Mouse (Mus musculus): ENCODE measurements at regions not wholly inside any gene's neighbourhood (a gene's known extent, or its start where the extent isn't known, plus 50 kb on each side); places are given as distances from the start of the nearest gene placed in this dataset.

DNA sequence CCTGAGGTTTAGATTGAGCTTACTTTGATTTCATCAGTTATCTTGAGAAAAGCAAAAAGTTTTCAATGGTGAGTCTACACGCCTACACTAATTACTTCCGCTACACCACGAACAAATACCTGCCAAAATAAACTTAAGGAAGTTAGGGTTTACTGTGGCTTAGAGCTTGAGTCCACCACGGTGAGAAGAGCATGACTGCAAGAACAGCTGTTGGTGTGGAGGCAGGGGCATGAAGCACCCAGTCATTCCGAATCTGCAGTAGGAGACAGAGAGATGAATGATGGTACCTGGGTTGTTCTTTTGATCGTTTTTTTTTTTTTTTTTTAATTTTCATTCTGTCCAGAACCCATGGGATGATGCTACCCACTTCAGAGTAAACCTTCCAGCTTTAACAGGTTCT, 114.1 kb upstream of the Map3k7 start:
- 86% methylated on average over 6 of the region's 6 CpGs for whole genome bisulfite sequencing
- no peak for ATAC-seq
- no peaks in the 10 kb centered on the region for H3K9me3 ChIP-seq (ENCODE audit: control insufficient read depth, low read length)
- no peaks in the 10 kb centered on the region for H3K36me3 ChIP-seq (ENCODE audit: control insufficient read depth, insufficient read depth, low read length)
- H3K27ac ChIP-seq (ENCODE audit: low read depth, low read length), result no peak overlapping the region
- H3K4me1 ChIP-seq (ENCODE audit: control insufficient read depth, insufficient read depth, low read depth, low read length), result no peaks in the 10 kb centered on the region
- no peak overlapping the region for H3K4me2 ChIP-seq (ENCODE audit: low read length)
- H3K27me3 ChIP-seq (replicated peaks; ENCODE audit: control insufficient read depth, insufficient read depth, low read length), result no peaks in the 10 kb centered on the region
- no peak overlapping the region for H3K9ac ChIP-seq (ENCODE audit: low read depth, low read length)
- no peak overlapping the region for H3K4me3 ChIP-seq (ENCODE audit: low read length)

DNA sequence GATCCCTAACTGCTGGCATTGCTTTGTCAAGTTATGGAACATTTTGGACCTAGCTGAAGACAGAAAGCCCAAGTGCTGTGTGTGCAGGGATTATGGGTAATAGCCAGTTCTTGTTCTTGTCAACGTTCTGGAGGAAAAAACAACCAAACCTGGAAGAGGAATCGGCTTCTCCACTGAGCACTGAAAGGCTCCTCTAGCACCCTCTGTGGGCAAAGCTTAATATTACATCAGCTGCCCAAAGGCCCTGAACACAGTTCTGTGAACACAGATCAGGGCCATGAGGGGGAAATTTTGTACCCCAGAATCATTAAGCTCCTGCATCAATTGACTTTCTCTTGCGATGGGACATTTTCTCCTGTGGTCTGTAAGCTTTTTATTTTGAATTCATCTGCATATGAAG, 112.9 kb upstream of the Map3k7 start:
- WGBS, result 56% methylated on average over 3 of the region's 3 CpGs
- no peak overlapping the region for H3K27ac ChIP-seq (ENCODE audit: low read depth, low read length)
- H3K4me1 ChIP-seq (ENCODE audit: control insufficient read depth, insufficient read depth, low read depth, low read length), result no peaks in the 10 kb centered on the region
- no peaks in the 10 kb centered on the region for H3K9me3 ChIP-seq (ENCODE audit: control insufficient read depth, low read length)
- H3K4me2 ChIP-seq (ENCODE audit: low read length), result no peak overlapping the region
- no peak for ATAC-seq
- H3K4me3 ChIP-seq (ENCODE audit: low read length), result no peak overlapping the region
- no peak overlapping the region for H3K9ac ChIP-seq (ENCODE audit: low read depth, low read length)
- H3K36me3 ChIP-seq (ENCODE audit: control insufficient read depth, insufficient read depth, low read length), result no peaks in the 10 kb centered on the region
- no peaks in the 10 kb centered on the region for H3K27me3 ChIP-seq (replicated peaks; ENCODE audit: control insufficient read depth, insufficient read depth, low read length)

DNA sequence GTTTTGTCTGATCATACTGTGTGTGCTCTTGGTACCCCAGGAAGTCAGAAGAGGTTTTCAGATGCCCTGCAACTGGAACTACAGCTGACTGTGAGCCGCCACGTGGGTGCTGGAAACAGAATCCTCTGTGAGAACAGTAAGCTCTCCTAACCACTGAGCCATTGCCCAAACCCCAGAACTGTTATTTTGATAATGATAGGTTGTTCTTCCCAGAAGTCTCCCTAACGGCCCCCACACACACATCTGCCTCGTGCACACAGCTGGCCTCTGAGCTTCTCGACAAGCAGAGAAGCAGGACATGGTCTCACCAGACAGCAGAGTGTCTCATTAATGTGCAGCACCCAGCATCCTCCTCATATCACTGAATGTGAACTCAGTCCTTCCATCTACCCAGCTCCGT, 110.0 kb upstream of the Map3k7 start:
- 84% methylated on average over 6 of the region's 6 CpGs for WGBS
- H3K27me3 ChIP-seq (replicated peaks; ENCODE audit: control insufficient read depth, insufficient read depth, low read length), result no peaks in the 10 kb centered on the region
- H3K4me2 ChIP-seq (ENCODE audit: low read length), result no peak overlapping the region

DNA sequence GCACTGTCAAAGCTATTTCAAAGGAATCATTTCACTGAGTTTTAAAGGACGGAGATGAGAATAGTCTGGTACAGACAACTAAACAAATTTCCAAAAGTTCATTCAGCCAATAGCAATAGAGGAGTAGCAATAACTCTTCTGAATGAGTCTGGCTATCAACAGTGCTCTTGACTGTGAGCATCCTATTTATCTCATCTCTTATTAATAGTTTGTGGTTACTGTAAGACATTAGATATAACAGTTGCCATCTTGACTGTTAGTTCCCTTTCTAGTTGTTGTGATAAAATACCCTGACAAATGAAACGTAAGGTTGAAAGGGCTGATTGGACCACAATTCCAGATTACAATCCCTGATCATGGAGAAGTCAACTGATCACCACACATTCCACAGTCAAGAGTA, 103.5 kb upstream of the Map3k7 start:
- H3K9ac ChIP-seq (ENCODE audit: low read depth, low read length), result no peak overlapping the region
- no peak overlapping the region for H3K27ac ChIP-seq (ENCODE audit: low read depth, low read length)
- 88% methylated on average over 2 of the region's 2 CpGs for WGBS

More for the DNA sequence above, 110.0 kb upstream of the Map3k7 start:
- H3K4me1 ChIP-seq (ENCODE audit: control insufficient read depth, insufficient read depth, low read depth, low read length), result no peaks in the 10 kb centered on the region
- H3K4me3 ChIP-seq (ENCODE audit: low read length), result no peak overlapping the region
- H3K9me3 ChIP-seq (ENCODE audit: control insufficient read depth, low read length), result no peaks in the 10 kb centered on the region
- no peaks in the 10 kb centered on the region for H3K36me3 ChIP-seq (ENCODE audit: control insufficient read depth, insufficient read depth, low read length)
- no peak overlapping the region for H3K9ac ChIP-seq (ENCODE audit: low read depth, low read length)
- no peak for ATAC-seq
- no peak overlapping the region for H3K27ac ChIP-seq (ENCODE audit: low read depth, low read length)

DNA sequence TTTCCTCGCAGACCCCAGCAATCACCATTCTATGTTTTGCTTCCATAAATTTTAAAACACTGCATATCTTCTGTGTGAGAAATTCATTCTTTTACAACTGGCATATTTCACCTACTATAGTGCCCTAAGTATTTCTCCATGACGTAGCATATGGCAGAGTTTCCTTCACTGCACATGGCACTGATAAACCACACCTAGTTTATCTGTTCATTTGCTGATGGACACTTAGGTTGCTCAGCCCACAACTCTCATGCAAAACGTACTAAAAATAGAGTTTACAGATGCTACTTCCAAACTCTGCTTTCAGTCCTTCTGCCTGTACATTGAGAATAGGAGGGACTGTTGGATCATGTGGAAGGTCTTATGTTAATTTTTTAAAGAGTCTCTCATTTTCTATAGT, 102.7 kb upstream of the Map3k7 start:
- no peaks in the 10 kb centered on the region for H3K4me1 ChIP-seq (ENCODE audit: control insufficient read depth, insufficient read depth, low read depth, low read length)
- H3K4me2 ChIP-seq (ENCODE audit: low read length), result no peak overlapping the region
- no peak overlapping the region for H3K9ac ChIP-seq (ENCODE audit: low read depth, low read length)
- WGBS, result 81% methylated on average over 3 of the region's 3 CpGs
- ATAC-seq, result no peak
- no peaks in the 10 kb centered on the region for H3K27me3 ChIP-seq (replicated peaks; ENCODE audit: control insufficient read depth, insufficient read depth, low read length)
- H3K9me3 ChIP-seq (ENCODE audit: control insufficient read depth, low read length), result no peaks in the 10 kb centered on the region
- no peaks in the 10 kb centered on the region for H3K36me3 ChIP-seq (ENCODE audit: control insufficient read depth, insufficient read depth, low read length)
- no peak overlapping the region for H3K4me3 ChIP-seq (ENCODE audit: low read length)
- no peak overlapping the region for H3K27ac ChIP-seq (ENCODE audit: low read depth, low read length)

More for the DNA sequence above, 103.5 kb upstream of the Map3k7 start:
- no peaks in the 10 kb centered on the region for H3K4me1 ChIP-seq (ENCODE audit: control insufficient read depth, insufficient read depth, low read depth, low read length)
- no peaks in the 10 kb centered on the region for H3K9me3 ChIP-seq (ENCODE audit: control insufficient read depth, low read length)
- H3K27me3 ChIP-seq (replicated peaks; ENCODE audit: control insufficient read depth, insufficient read depth, low read length), result no peaks in the 10 kb centered on the region
- ATAC-seq, result no peak
- H3K4me2 ChIP-seq (ENCODE audit: low read length), result no peak overlapping the region
- H3K36me3 ChIP-seq (ENCODE audit: control insufficient read depth, insufficient read depth, low read length), result no peaks in the 10 kb centered on the region
- no peak overlapping the region for H3K4me3 ChIP-seq (ENCODE audit: low read length)

DNA sequence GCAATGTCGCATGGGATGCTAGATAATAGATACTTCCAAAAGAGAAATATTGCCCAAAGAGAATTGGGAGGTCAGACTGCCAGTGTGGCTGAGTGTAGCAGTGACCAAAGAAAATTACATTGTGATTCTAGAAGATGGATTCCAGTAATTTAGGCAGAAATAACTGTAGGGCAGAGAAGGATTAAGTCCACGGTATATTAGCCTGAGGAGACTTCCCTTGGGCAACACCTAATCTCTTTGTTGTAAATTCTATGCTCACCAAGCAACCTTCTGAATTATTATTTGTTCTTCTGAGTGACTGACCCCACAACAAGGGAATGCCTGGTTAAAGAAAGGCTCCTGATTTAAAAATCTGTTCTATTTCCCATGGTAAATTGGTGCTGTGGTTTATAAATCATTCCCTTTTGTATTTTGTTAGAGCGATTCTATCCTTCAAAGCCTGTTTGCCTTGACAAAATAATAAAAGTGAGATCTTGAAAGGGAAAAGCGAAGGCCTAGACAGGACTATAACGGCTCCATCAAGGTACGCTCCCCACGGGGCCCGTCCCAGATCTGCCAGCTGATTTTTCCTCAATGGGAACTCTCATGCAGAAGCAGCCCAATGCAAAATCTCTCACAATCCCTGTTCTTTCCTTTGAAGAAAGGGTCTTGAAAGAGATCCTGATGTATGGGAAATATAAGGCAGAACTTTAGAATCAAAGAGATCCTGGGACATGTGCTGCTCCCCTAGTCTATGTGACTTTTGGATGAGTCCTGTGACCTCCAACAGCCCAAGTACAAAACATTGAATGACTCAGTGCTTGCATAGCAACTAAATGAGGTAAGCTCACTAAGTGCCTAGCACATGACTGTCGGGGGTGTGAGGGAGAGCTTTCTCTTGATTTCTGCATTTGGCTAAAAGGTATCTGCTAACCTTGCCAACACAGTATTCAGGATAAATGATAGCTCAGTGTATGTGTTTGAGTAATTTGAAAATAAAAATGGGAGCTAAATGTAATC, 90.6 kb upstream of the Map3k7 start:
- no peak overlapping the region for H3K27ac ChIP-seq (ENCODE audit: low read depth, low read length)

DNA sequence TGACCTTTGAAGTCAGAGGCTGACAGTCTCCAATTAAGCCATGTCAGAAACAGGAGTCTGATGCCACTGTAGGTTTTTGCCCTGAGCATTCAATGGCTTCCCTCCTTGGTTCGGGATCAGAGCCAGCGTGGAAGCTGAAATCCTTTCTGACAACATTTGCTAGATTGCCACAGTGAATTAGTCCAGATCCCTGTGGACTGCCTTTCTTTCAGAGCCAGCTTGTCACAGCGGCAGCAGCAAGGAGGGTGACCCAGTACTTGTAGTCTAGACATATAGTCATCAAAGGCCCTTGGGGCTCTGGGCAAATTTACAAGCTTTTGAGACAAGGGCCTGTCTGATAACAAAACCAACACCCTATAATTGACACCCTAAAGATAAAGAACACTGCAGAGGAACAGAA, 86.5 kb upstream of the Map3k7 start:
- Histone ChIP-seq H3K9ac (ENCODE audit: low read depth, low read length) (no peak overlapping the region), H3K4me3 (ENCODE audit: low read length) (no peak overlapping the region), H3K27ac (ENCODE audit: low read depth, low read length) (no peak overlapping the region), H3K4me2 (ENCODE audit: low read length) (no peak overlapping the region), H3K9me3 (ENCODE audit: control insufficient read depth, low read length) (no peaks in the 10 kb centered on the region), H3K36me3 (ENCODE audit: control insufficient read depth, insufficient read depth, low read length) (no peaks in the 10 kb centered on the region), H3K27me3 (replicated peaks; ENCODE audit: control insufficient read depth, insufficient read depth, low read length) (no peaks in the 10 kb centered on the region), H3K4me1 (ENCODE audit: control insufficient read depth, insufficient read depth, low read depth, low read length) (peaks cover 4% of the 10 kb centered on the region)
- peak; percentile 64 for ATAC-seq
- 15% methylated on average over 3 of the region's 3 CpGs for WGBS

More for the DNA sequence above, 90.6 kb upstream of the Map3k7 start:
- Histone ChIP-seq H3K36me3 (ENCODE audit: control insufficient read depth, insufficient read depth, low read length) (no peaks in the 10 kb centered on the region), H3K4me2 (ENCODE audit: low read length) (no peak overlapping the region), H3K27me3 (replicated peaks; ENCODE audit: control insufficient read depth, insufficient read depth, low read length) (no peaks in the 10 kb centered on the region), H3K4me3 (ENCODE audit: low read length) (no peak overlapping the region), H3K9ac (ENCODE audit: low read depth, low read length) (no peak overlapping the region), H3K9me3 (ENCODE audit: control insufficient read depth, low read length) (no peaks in the 10 kb centered on the region), H3K4me1 (ENCODE audit: control insufficient read depth, insufficient read depth, low read depth, low read length) (peaks cover 4% of the 10 kb centered on the region; the same call in 1 of the 2 replicates)
- ATAC-seq, result no peak
- 43% methylated on average over 9 of the region's 9 CpGs for WGBS

DNA sequence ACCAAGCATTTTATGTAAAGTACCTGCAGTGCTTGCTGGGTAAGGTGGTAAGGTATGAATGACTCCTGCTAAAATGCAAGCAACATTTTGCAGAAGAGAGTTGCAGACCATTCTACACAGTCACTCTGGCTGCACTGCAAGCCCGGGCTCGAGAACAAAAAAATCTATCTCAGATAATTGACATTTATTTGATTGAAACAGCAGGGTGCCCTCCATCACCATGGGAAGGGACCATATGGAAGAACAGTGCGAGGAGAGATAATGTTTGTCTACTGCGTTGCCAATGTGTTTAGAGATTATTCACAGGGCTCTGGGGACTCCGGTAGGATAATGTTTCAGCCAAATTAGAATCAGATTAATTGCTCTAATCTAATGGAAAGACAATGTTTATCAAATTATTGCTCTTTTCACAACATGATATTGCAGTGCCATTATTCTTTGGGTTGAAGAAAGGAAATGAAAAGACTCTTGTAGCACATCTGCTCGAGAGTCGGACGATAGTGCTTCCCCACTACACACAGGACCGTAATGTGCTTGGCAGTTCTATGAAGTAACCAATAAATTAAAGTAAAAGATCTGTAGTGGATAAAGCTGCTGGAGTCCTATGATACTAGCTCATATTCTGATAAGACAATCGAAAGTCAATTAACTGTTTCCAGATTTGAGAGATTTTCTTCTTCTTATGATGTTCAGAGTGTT, 85.3 kb upstream of the Map3k7 start:
- Histone ChIP-seq H3K27ac (ENCODE audit: low read depth, low read length) (no peak overlapping the region), H3K4me2 (ENCODE audit: low read length) (peak overlapping the region; percentile 26), H3K36me3 (ENCODE audit: control insufficient read depth, insufficient read depth, low read length) (no peaks in the 10 kb centered on the region), H3K4me1 (ENCODE audit: control insufficient read depth, insufficient read depth, low read depth, low read length) (peaks cover 2% of the 10 kb centered on the region), H3K9ac (ENCODE audit: low read depth, low read length) (no peak overlapping the region), H3K4me3 (ENCODE audit: low read length) (no peak overlapping the region), H3K9me3 (ENCODE audit: control insufficient read depth, low read length) (no peaks in the 10 kb centered on the region), H3K27me3 (replicated peaks; ENCODE audit: control insufficient read depth, insufficient read depth, low read length) (no peaks in the 10 kb centered on the region)
- 23% methylated on average over 10 of the region's 10 CpGs for WGBS
- peak; percentile 89 for ATAC-seq

DNA sequence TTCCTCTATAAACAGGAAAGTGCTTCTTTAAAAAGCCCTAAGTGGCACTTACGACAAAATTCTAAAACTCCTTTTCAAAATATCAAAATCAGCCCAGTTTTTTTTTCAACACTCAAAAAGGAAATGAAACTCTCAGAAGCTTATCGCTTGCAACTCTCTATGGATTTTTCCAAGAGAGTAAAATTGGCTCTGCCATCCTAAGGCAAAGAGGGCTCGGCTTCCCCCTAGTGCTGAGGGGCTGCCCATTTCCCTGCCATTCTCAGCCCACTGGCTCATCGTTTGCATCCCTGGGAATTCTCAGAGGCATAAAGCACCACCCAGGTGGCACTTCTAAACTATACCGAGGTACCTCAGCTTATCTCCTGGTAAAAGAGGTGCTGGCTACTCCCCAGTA, 84.7 kb upstream of the Map3k7 start:
- no peaks in the 10 kb centered on the region for H3K36me3 ChIP-seq (ENCODE audit: control insufficient read depth, insufficient read depth, low read length)
- no peak overlapping the region for H3K27ac ChIP-seq (ENCODE audit: low read depth, low read length)
- H3K9me3 ChIP-seq (ENCODE audit: control insufficient read depth, low read length), result no peaks in the 10 kb centered on the region
- H3K4me3 ChIP-seq (ENCODE audit: low read length), result no peak overlapping the region
- no peak overlapping the region for H3K9ac ChIP-seq (ENCODE audit: low read depth, low read length)
- ATAC-seq, result no peak
- H3K4me1 ChIP-seq (ENCODE audit: control insufficient read depth, insufficient read depth, low read depth, low read length), result no peaks in the 10 kb centered on the region; the same call in 1 of the 2 replicates
- H3K27me3 ChIP-seq (replicated peaks; ENCODE audit: control insufficient read depth, insufficient read depth, low read length), result no peaks in the 10 kb centered on the region
- no peak overlapping the region; the same call in 1 of the 2 replicates for H3K4me2 ChIP-seq (ENCODE audit: low read length)
- 40% methylated on average over 5 of the region's 5 CpGs for WGBS
